Mouse (Mus musculus) frontal cortex, postnatal 10 days (tissue): ENCODE results near the gene Avl9.

Source experiments
- DNase-seq, 2 experiments: peaks; one replicate each; pipeline ENCODE4 v3.0.0; 2022; ENCODE audit warnings: low spot score in 2 of 2, mixed read lengths in 1 of 2

The Avl9 gene

DNA sequence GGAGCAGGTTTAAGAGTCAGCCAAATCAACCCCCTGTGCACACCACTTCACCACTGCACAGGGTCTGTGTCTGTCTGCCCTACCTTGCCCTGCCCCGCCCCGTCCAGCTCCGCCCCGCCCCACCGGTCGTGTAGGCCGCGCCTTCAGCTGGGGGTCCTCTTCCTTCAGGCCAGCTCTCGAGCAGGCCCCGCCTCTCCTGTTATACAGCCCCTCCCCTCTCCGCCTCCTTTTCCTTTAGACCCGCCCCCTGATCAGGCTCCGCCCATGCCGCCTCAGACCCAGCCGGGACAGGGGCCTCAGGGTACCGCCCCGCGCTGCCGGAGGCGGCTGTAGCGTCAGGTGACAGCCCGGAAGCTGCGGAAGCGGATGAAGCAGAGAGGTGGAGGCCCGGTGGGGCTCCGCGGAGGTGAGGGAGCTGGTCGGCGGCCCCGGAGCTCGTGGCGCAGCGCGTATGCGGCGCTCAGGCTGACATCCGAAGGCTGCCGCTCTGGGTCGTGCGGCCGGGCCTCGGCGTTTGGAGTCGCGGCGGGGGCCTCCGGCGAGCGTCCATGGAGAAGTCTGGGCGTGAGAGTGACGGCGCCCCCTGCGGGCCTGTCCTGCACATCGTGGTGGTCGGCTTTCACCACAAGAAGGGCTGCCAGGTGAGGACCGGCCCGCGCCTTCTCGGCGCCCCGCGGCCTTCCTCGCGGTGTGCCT, at the start of gene Avl9:
Avl9 (plus strand) TSS at position 326 of the 696 bp plus-strand sequence.
- DNase-seq, result peak; percentile 94 to 97

DNA sequence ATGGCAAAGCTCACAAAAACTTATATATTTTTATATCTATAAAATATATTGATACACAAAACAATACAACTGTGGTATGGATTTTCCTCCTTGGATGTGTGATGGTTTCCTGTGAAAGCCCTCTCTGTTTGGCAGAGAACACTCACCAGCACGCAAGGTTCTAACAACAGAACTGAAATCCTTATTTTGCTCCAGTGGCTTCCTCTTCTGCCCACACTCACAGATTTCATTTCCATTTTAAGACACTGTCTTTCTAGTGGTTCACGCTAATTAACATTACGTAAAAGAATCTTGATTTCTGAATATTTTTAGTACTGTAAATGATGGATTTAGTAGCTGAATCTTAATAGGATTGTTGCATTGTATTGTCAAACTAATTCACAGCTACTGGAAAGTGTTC, 26.5 kb upstream of the Avl9 start:
- DNase-seq, result no peak

DNA sequence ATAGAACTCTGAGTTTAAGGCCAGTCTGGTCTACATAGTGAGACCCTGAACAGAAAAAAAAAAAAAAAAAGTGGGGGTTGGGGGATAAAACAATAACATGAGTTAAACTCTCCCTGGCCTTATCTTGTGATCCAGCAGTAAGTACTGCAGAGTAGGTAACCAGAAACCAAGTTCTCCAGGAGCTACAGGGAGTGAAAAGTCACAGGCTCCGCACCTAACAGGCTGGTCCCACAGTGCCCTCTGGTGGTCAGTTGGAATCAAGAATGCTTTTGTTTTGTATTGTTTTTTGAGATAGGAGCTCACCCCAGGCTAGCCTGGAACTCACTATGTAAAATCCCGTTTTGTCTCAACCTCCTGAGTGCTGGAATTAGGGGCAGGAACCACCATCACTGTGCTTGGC, 23.5 kb upstream of the Avl9 start:
- peak; percentile 22 to 62 for DNase-seq

DNA sequence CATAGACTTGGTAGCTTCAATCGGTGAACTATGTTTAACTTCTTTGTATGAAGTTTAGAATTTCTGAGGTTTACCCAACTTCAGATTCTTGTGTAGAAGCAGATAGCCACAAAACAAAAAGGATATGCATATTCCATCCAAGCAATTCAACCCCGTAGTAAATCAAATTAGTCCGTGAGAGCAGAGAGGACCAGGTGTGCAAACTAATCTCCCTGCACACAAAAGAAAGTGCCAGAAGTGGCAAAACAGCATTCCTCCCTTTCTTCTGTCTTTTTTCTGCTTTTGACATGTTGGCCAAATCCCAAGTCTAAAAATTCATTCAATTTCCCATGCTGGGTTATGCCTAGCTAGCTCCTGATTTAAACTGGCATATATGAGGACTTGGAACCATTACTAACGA, 22.3 kb upstream of the Avl9 start:
- no peak for DNase-seq

DNA sequence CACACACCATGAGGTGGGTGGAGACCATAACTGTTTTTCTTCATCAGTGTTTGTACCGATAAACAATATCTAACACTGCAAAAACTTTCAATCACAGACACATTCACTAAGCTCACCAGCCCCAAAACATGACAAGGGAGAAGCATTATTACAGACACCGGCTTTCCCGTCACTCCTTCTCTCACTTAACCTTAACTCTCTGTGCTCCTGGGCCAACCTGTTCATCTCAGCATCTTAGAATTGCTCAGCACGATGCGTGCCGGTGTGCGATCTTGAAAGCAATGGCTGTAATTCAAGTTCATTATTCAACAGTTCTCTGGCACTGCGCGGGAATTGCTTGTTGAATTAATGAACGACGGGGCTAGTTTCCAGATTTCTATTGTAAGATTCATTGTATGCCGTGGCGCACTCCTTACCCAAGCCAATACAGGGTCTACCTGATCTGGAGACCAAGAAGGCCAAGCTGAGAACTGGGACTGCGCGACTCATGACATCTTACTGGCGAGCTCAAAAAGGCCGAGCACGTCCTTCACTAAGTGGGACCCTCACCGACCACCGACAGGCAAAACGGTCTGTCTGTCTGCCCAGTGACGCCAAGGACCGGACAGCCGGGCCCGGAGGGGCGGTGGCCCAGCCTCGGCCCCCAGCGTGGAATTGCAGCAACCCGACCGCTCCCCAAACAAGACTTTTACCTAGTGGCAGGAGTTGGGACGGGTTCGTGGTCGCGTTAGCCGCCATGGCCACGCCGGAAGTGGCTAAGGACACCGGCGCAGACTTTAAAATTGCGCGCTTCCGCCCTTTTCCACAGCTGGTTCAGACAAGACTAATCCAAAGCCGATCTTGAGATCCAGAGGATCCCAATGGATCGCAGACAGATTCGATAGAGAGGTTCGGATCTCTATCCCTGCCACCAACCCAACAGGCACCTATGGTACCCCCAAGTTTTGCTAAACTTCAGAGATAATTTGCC, 10.5 kb upstream of the Avl9 start, which contains the start of gene Lsm5:
Lsm5 (minus strand) TSS at position 780 of the 970 bp plus-strand sequence.
- DNase-seq, result peak; percentile 63 to 81

DNA sequence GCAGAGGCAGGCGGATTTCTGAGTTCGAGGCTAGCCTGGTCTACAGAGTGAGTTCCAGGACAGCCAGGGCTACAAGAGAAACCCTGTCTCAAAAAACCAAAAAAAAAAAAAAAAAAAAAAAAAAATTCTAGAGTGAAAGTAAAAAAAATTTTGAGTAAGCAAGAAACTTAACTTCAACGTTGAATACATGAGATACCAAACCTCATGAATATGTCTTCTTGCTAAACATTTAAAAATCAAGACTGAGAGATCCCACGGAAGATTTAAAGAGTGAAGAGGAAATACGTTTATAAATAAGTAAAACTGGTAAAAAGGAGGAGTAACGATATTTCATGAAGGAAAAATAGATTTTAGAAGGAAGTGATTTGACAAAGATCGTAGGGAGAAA, 519 bp upstream of the Avl9 start:
- no peak for DNase-seq

DNA sequence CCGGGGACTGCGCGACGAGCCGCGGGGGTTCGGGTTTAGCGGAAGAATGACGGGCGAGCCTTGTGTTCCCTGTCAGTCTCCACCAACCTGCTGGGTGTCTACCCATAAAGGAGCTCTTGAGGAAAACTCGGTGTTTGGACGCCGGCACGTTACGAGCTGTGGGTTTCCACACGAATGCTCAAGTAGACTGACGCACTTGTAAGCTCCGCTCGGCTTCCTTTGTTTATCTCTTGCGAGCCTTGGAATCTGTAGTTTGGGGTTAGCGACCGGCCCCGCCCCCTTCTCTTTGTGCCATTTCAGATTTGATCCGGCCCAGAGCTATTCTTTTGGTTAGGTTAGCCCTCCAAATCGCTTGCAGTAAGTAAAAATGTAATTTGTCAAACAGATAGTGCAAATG, 569 bp downstream of the Avl9 start:
- no peak for DNase-seq

DNA sequence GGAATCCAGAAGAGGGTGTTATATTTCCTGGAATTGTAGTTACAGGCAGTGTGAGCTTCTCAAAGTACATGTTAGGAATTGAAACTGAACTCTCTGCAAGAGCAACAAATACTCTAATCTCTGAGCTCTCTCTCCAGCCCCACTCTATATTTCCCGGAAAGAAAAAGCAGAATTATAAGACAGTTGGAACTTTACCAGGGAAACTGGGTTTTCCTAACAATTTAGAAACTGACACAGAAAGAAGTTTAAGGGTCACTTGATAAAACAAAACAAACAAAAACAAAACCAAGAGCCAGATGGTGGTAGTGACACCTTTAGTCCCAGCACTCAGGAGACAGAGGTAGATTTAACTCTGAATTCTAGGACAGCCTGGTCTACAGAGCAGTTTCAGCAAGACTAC, 4.4 kb downstream of the Avl9 start:
- DNase-seq, result no peak

DNA sequence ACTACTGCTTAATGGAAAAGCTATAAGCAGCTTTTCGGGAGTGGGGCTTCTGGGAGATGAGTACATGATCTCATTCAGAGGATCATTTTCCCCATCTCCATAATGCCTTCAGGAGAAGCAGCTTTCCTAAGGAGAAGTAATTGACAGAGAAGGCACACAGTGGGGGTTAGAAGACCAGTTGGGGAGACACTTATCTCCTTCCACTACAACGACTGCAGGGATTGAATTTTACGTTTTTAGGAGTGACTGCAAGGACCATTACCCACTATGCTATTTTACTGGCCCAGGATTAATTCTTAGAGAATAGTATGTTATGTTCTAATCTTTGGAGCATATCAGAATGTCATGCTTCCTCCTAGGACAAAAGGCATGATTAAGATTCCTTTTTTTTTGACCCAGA, 6.2 kb downstream of the Avl9 start:
- DNase-seq, result no peak

DNA sequence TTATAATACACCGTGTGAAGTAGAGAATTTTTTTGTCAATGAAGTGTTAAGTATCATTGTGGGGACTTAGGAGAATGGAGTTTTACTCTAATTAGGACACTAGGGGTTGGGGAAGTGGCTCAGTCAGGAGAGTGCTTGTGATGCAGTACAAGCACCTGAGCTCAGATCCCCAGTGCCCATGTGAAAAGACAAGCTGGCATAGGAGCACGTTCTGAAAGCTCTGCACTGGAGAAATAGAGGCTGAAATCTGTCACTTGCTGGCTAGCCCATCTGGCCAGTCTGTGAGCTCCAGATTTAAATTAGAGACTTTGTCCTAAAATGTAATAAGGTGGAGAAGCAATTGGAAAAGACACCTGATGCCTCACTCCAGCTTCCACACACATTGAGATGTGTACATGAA, 17.8 kb downstream of the Avl9 start:
- DNase-seq, result no peak

DNA sequence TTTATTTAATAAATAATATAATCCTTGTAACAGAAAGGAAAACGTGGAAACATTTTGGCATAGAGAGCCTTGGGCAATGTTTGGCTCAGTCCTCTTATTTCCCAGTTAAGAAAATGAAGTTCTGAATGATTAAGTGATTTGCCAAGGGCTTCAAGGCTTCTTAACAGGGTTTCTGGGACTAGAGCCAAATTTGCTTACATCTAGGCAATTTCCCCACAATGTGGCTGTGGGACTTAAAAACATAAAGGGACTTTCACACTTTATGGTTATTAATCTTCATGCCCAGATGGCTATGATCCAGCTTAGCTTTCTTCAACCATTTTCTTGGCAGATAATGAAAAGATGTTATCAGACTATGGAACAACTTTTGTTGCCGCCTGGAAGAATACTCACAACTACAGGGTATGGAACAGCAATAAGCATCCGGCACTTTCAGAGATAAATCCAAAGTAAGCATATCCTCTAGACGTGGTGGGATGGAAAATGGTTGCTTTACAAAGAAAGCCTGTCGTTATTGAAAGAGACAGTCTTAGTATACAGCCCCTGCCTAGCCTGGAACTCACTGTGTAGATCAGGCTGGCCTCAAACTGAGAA, 31.3 kb downstream of the Avl9 start:
- no peak for DNase-seq

DNA sequence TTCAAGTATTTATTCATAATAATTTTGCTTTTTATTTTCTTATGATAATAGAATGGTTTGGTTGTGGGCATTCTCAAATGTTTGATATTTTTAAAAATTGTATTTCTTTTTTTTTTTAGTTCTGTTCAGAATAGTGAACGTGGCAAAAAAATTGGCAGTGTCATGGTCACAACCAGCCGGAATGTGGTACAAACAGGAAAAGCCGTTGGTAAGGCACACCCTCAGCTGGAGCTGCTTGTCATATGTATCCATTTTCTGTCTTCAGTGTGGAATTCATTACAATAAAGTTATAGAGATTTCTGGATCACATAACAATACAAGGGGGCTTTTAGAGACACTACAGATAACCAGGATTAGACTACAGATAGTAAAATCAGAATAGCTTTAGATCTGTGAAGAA, 39.0 kb downstream of the Avl9 start:
- DNase-seq, result no peak

DNA sequence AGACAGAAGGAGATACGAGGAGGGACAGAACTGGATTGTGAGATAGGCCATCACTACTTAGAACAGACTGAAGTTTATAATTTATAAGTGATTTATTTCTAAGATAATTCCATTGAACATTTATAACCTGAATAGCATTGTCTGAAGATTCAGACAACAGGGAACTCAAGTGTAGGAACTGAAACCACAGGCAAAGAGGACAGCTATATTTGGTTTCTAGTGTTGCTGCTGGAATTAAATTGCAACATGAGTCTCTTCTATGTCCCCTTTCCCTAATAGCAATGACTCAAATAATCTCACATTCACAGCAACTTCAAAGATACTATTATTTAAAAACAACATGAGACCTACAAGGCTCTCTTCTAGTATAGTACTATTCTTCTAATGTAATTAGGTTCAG, 41.4 kb downstream of the Avl9 start:
- no peak for DNase-seq

DNA sequence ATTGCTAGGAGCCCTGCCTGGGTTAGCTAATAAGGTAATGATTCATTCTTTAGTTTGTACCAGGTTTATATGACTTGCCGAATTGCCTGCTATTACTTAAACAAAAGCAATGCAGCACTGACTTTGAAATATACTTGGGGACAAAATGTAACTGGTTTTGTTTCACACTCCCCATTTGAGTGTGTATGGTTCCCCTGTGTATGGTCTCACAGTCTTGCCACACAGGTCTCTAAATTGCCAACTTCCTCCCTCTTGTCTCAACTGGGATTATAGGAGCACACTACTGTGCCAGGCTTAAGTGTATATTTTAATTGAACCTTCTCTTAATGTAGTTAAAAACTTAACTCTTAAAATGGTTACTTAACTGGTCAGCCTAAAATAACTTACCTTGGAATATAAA, 44.6 kb downstream of the Avl9 start:
- no peak for DNase-seq

DNA sequence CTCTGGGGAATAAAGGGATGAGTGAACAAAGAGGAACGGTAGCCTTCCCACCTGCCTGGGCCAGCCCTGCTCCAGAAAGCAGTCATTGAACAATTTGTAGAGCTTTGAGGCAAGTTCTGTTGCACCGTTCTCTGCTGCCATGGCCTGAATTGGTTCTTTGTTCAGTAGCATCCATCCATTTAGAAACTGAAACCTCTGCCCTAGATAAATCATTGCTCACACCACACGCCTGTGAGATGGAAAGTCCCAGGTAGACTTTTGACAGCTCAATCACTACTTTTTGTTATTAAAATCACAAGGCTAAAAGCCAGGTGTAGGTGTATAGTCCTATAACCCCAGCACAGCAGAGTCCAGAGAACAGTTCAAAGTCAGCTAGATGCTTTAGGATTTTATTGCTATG, 50.6 kb downstream of the Avl9 start:
- DNase-seq, result no peak

DNA sequence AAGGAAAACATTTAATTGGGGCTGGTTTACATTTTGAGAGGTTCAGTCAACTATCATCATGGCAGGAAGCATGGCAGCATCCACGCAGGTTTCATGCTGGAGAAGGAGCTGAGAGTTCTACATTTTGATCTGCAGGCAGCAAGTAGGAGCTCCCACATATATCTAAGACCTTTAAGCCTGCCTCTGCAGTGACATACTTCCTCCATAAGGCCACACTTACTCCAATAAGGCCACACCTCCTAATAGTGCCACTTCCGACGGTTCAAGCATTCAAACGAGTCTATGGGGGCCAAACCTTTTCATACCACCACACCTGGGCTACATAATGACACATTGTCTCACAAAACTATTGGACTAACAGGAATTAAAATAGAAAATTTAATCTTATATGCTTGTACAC, 51.0 kb downstream of the Avl9 start:
- DNase-seq, result no peak

DNA sequence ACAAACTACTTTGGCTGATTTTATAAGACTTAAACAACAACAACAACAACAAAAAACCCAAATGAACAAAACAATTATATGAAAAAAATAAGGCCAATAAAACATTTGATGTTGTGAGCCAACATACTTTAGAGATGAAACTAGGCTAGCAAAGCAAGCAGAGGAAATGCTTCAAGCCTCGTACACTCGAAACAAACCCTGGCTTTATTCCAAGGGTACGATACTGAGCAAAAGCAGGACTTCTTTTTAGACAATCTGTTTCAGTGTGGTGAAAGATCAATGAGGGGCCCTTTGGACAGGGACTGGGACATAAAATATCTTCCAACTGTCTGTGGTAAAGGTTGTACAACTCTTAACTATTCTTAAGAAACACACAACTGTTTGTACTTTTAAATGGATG, 61.1 kb downstream of the Avl9 start:
- no peak for DNase-seq

DNA sequence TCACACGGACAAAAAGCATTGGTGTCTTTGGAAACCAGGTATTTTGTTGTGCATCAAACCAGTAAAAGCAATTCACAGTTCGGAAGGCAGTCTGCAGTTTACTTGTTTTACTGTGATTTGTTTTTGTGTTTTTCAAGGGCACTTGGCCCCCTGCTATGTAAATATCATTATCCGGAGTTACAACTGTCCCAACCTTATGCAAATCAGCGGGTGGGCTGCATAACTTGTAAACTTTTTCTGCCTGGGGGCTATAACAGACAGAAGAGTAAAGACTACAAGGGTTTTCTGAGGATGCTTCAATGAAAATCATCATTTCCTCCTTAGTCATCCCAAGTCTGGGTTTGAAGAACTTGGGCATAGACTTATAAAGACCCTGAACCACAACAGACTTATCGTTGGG, 64.9 kb downstream of the Avl9 start:
- DNase-seq, result no peak

DNA sequence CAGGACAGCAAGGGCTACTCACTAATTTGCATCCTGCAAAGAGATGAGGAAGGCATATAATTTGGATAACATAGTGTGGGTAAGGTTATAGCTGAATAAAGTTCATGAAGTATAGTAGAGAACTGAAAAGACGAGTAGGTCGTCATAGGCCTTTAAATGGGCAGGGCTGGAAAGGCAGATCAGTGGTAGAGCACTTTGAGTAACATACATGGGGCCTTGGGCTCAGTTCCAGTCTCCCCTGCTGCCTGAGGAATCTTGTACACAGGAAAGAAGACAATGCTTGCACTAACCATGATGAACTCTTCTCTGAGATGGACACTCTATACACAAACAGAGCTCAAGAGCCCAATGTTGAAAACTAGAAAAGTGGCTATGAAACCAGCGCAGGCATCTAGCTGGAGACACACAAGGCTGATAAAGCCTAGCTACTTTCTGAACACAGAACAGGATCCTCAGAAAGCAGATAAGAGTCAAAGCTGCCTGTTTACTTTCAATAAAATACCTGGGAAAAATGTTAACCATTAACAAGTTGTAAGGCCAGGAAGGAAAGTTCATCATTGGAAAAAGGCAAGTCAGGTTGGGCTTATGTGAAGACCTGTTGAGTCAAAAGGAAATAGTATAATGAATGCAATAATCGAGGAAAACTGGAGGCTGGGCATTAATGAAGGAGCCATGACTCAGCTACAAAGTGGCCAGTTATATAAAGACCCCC, 69.0 kb downstream of the Avl9 start:
- no peak for DNase-seq

DNA sequence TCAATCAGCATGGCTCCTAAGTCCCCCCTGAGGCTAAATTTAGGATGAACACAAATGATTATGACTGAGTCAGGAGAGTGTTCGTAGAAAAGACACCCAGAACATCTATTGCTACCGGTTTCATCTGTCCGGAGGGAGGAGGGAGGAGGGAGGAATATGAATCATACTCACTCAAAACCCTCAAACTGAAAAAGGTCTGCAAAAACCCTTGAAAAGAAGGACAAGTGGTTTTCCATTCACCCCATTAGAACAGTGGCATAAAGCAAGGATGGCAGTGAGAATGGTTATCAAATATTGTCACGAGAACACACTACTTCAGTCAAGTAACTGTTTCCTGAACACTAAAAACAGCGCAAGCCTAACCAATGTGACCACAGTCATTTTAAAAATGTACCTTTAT, 70.4 kb downstream of the Avl9 start:
- DNase-seq, result no peak

DNA sequence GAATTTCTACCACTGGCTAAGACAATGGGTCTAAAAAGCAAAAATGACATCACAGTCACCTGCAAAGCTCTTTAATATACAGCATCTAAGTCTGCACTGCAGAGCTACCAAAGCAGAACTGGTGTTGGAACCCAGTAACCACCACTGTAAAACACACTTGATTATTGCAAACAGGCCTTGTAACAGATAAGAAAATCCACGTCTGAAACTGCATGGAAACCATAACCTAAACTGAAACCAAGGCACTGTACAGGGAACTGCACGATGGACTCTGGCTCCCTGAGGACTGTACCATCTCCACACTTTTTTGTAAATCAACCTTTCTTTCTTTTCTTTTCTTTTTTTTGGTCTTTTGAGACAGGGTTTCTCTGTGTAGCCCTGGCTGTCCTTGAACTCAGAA, 73.0 kb downstream of the Avl9 start:
- no peak for DNase-seq

DNA sequence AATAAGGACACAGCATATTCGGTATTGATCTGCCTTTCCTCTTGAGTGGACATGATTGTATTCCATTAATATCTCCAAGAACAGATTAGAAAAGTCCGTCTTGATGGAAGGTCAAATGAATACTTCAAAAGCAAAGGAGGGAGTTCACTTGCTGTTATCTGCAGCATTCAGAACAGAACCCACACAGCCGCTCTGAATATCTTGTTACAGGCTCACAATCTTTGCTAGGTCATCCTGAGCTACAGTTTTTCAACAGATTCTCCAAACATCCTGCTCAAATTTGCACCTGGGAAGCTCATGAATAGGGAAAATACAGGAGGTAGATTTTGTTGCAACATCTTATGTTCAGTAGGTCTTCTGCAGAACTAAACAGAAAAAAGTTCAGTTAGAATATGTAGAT, 74.6 kb downstream of the Avl9 start:
- DNase-seq, result no peak
